Mouse (Mus musculus) E14TG2a.4 (cell line): Measurements from ENCODE around the gene Ghsr.

Experiments used
- CTCF ChIP-seq: conservative IDR thresholded peaks from 2 replicates; pipeline ENCODE4 v1.5.1; 2014; ENCODE audit warnings: low read length
- NANOG ChIP-seq: IDR thresholded peaks from 2 replicates; pipeline ENCODE4 v1.6.1; 2014; ENCODE audit warnings: borderline replicate concordance, low read length, mixed read lengths
- POU5F1 ChIP-seq: IDR thresholded peaks from 2 replicates; pipeline ENCODE4 v1.6.1; 2014; ENCODE audit warnings: low read length, borderline replicate concordance

DNA sequence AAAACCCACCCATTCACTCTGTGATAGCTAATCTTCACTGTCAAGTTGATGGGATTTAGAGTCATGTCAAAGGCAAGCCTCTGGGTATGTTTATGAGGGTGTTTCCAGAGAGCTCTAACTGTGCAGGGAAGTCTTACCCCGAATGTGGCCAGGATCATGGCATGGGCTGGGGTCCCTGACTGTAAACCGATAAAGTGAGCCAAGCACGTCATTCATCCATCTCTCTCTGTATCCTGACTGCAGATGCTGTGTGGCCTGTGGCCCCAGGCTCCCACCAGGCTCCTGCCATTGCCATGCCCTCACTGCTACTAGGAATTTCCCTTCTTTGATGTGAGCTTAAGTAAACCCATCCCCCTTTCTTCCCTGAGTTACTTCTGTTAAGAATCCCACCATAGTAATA, 42.4 kb downstream of the Ghsr start:
- TF ChIP-seq CTCF = no peak
- TF ChIP-seq NANOG = no peak
- TF ChIP-seq POU5F1 = no peak
